Mouse (Mus musculus) frontal cortex, postnatal 25 days (tissue): ENCODE measurements around the gene Cntnap3.
"Not testable (repeated sequence)": the region's sequence is repeated elsewhere in the genome, so short reads cannot be mapped to it uniquely, and the experiment has no call there.

Experiments
- DNase-seq, 2 experiments: peaks; one replicate each; pipeline ENCODE4 v3.0.0; 2022; ENCODE audit warnings: low spot score in 2 of 2

Gene Cntnap3

DNA sequence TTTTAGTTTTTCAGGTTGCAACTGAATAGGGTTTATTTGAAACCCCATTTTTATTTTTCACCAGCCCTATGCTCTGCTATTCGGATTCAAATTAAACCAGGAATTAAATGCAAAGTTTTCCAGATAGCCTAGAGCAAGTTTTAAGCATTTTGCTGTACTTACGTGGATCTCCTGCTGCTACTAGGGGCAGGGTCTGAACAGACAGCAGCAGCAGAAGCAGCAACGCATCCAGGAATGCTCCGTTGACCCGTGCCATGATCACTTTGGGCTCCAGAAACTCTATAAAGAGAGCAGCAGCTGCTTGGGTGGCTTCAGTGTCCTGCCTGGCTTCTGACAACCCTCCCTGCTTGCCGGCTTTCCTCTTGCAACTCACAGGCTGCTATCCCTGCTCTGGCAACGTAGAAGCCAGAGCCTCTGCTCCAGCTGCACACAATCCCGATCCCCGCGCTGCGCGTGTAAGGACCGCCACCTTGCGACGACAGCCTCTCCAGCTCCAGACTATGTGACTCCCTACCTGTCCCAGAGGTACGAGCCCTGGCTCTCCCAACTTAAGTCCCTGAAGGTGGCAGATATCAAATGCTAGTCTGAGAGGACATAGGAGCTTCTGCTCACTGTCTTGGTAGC is at the start of gene Cntnap3:
Gene Cntnap3, minus strand, starts transcription at position 371 of the 624 bp plus-strand sequence.
- peak; percentile 13 to 27 for DNase-seq

DNA sequence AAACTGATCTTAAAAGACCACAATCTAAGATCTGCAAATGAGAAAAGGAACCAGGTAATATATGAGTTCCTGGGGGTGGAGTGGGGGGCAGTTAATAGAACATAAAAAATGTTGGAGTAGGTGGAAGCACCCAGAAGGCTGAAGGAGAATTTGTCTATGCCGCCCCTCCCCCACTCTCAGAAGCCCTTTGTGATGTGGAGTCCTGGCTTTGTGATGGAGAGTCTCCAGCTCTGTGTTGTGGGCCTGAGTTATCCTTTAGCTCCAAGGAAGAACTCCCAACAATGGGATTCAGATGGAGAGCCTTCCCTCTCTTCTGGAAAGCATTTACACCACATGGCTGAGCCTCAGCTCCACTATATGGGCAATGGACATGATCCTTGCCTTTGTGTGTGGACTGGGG is 13.4 kb upstream of the Cntnap3 start, which contains the start of gene Spata31:
Gene Spata31, plus strand, starts transcription at position 216 of the 400 bp plus-strand sequence.
- DNase-seq, result no peak

DNA sequence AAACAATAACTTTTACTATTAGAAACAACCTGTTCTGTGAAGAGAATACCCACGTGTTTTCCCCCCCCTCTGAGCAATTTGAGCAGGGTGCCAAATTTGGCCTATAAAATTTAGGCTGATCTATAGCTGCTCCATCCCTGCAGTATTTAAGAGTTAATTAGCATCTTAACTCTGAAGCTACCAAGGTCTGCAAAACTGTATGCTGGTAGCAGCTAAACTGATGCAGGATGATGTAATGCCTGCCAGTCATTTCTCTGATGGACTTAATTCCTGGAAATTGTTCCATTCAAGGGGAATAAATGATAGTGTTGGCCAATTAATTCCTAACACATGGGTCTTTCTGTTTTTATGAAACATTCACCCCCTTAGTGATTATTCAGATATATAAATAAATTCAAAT is 623 bp downstream of the Cntnap3 start:
- DNase-seq, result no peak

DNA sequence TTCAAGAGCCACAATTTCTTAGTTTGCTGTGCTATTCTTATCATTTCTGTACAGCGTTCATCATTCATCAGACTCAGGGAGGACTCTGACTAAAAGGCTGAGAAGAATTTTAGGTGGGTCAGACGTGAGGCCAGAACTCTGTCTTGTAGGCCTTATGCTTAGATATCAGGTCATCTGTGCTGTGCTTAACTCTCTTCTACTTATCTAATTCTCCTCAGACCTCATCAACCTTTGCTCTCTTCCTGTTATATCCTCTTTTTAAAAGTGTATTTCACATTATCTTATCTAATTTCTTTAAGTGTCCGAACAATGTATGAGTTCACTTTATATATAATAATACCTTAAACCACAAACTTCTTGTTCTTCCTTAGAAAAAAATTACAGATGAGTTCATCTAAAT is 38.4 kb downstream of the Cntnap3 start:
- no peak for DNase-seq

DNA sequence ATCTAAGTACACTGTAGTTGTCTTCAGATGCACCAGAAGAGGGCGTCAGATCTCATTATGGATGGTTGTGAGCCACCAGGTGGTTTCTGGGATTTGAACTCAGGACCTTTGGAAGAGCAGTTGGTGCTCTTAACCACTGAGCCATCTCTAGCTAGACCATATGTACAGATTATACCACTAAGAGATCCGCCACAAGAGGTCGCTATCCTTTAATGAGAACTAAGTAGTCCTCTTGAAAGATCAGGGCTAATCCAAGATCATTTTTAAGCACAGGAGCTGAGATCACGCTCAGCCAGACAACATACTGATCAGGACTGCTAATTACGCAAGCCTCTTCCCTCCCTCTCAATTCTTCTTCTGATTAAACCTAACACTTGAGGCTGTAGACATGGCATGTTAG is 78.9 kb downstream of the Cntnap3 start:
- not testable (repeated sequence) for DNase-seq

DNA sequence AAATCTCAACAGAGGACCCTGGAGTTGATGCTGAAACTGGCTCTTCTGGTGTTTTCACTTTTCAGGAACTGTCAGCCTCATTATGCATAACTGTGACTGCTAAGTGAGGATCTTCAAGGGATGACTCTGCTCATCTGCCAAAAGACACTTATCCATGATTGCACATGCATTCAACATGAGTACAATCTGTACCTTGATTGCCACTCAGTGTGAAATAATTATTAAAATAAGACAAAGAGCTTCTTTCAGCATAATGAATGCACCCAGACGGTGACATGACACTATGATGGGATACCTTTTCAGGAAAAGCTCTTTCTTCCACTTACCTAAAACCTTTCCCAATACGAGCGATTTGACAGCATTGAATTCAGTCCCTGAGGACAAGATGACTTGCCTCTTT is 158.4 kb downstream of the Cntnap3 start:
- no peak for DNase-seq

DNA sequence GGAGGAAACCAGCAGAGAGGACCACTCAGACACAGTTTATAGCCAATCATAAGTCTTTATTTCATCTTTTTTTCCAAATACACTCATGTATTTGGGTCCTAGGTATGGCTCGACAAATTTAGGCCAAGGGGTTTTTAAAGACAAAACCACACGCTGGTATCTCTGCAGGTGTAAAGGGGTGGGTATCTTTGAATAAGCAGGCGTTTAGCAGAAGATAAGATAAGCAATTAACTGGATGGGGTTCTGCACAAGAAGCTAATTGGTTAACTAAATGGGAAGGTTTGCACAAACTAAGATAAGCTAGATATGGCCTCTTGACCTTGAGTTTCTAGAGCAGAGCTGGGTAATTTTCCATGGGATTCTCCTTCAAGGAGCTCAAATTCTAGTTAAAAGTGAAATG is 171.5 kb downstream of the Cntnap3 start:
- DNase-seq, result no peak

DNA sequence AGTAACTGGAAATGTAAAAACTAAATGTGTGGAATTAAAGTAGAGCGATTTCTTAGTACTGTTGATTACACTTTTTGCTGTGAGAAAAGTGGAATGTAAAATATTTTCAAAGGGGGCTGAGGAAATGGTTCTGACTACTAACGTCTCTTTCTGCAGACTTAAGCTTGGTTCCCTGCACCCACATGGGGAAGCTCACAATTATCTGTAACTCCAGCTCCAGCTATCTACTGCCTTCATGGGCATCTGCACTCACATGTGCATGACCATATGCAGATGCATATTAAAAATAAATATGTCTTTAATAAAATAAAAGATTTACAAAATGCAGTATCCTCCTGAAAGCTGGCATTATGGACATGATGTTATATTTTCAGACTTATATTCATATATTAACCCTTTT is 187.0 kb downstream of the Cntnap3 start:
- no peak for DNase-seq

DNA sequence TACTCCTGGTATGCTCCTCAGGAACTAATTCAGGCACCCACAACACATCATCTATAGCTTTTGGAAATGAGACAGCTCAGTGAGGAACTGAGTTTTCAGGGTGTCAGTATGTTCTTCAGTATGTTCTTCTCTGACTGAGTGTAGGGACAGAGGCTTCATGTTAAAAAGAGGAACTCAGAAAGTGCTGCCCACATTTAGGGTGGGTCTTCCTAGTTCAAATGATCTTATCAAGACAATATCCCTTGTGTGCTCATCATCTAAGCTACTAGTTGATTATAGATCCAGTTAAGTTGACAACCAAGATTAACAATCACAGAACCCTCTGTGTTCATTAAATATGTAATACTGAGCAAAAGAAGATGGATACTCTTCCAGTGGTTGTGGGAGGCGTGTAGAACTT is 211.3 kb downstream of the Cntnap3 start:
- DNase-seq, result no peak
